In the genomic region with DNA sequence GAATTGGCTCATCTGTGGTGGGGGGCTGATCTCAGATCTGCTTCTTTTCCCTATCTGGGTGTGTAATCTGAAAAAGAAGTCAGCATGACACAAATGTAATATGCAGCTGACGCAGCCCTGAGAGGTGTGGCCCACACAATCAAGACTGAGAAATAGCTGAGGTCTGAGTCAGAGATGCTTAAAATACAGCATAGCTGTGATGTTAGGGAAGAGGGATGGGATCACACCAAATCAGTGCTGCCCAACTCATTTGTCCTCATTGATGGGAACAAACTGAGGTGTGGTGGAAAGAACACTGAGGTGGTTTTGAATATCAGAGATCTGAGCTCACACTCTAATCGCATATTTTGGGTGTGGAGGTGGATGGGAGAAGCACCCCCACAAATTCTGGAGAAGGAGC, we compare ENCODE assay signal across 19 mouse cellular contexts. TPM values are rescaled to one million over a fixed set of nuclear protein-coding genes. Genes with fewer than 3 reads are reported as not detected.
DNase-seq lines count a peak whose midpoint lies in the region; ATAC-seq and TF ChIP-seq lines count a peak whose summit lies in the region.
"Had no signal": no experiment of that assay in that cellular context is flagged by ENCODE, and none has a peak within 500 bp of the region (broad histone marks: within the 10 kb centered on the region; RNA-seq: fewer than 3 reads in every experiment).

No protein-coding gene starts in this region.

- intact Hi-C loops in gastrocnemius, adult 2 months (cut with DNase I) = no loop called here
- intact Hi-C loops in left cerebral cortex, postnatal 25 days (cut with DNase I) = loop anchor here (1.0 kb wide), 1 partner anchor 22 kb away; no protein-coding TSS in a partner anchor

- no peak overlapping the region for H3K4me2 ChIP-seq in kidney, embryonic 15.5 days
- H3K4me2 ChIP-seq: heart, embryonic 12.5 days; liver, embryonic 12.5 days; lung, embryonic 15.5 days; midbrain, embryonic 12.5 days had no signal

- H3K4me1 ChIP-seq in kidney, embryonic 15.5 days = no peaks in the 10 kb centered on the region
- H3K4me1 ChIP-seq: lung, embryonic 15.5 days; midbrain, embryonic 12.5 days had no signal

- H3K36me3 ChIP-seq in kidney, embryonic 15.5 days = no peaks in the 10 kb centered on the region
- H3K36me3 ChIP-seq: heart, embryonic 12.5 days; liver, embryonic 12.5 days; lung, embryonic 15.5 days; midbrain, embryonic 12.5 days had no signal

- DNase-seq in gastrocnemius, adult 2 months = no peak
- no peak for DNase-seq in gastrocnemius, postnatal 10 days
- DNase-seq in right cerebral cortex, adult 18-20 months = peak; percentile 68
- DNase-seq in right cerebral cortex, postnatal 10 days (ENCODE audit: low spot score in 2 of 2) = no peak
- peak; percentile 18 to 91 for DNase-seq in left cerebral cortex, postnatal 25 days (ENCODE audit: low spot score in 2 of 2)
- no peak for DNase-seq in embryo, embryonic 10.5 days (ENCODE audit: low spot score)
- DNase-seq: cerebellum, postnatal 25 days; gastrocnemius, postnatal 36 days; kidney, adult 2 months; kidney, postnatal 25 days; layer of hippocampus, adult 9-11 months; thymus, postnatal 36 days had no signal

- H3K27ac ChIP-seq in gastrocnemius, adult 2 months = peak overlapping the region; percentile 51
- no peak overlapping the region for H3K27ac ChIP-seq in kidney, embryonic 15.5 days
- H3K27ac ChIP-seq: liver, embryonic 12.5 days; lung, embryonic 15.5 days; midbrain, embryonic 12.5 days had no signal

- H3K9ac ChIP-seq in kidney, embryonic 15.5 days = no peak overlapping the region
- H3K9ac ChIP-seq: heart, embryonic 12.5 days; liver, embryonic 12.5 days; lung, embryonic 15.5 days; midbrain, embryonic 12.5 days had no signal

- 92% methylated on average over 2 of the region's 2 CpGs for WGBS in kidney, embryonic 15.5 days

- TF ChIP-seq CTCF in gastrocnemius, adult 2 months (IDR thresholded peaks at IDR 0.05) = no peak

- no peak overlapping the region for H3K4me3 ChIP-seq in gastrocnemius, adult 2 months
- H3K4me3 ChIP-seq in kidney, embryonic 15.5 days (replicated peaks) = no peak overlapping the region
- H3K4me3 ChIP-seq: heart, embryonic 12.5 days; liver, embryonic 12.5 days; lung, embryonic 15.5 days; midbrain, embryonic 12.5 days had no signal

- no peaks in the 10 kb centered on the region for H3K9me3 ChIP-seq in kidney, embryonic 15.5 days (replicated peaks)
- H3K9me3 ChIP-seq: heart, embryonic 12.5 days; liver, embryonic 12.5 days; lung, embryonic 15.5 days; midbrain, embryonic 12.5 days had no signal

- no peaks in the 10 kb centered on the region for H3K27me3 ChIP-seq in kidney, embryonic 15.5 days
- H3K27me3 ChIP-seq: heart, embryonic 12.5 days; liver, embryonic 12.5 days; lung, embryonic 15.5 days; midbrain, embryonic 12.5 days had no signal

- no peak for ATAC-seq in kidney, embryonic 15.5 days (replicated peaks; ENCODE audit: low FRiP score)
- ATAC-seq: forebrain, embryonic 16.5 days; liver, embryonic 12.5 days had no signal

RNA-seq across cellular contexts. Expression of gene Prss23, which starts 14.0 kb away (rescaled TPM):
- total RNA-seq in gastrocnemius, adult 2 months (2021) = 10 to 100 TPM; 40.4 to 72.1 TPM
- total RNA-seq in gastrocnemius, postnatal 10 days (2021) = 10 to 100 TPM; 39.2 to 39.5 TPM
- total RNA-seq in left cerebral cortex, postnatal 25 days (2021) = 10 to 100 TPM; 18.2 to 19.0 TPM
- polyA plus RNA-seq in kidney, embryonic 15.5 days (2015; fragmentation: Nextera tagmentation; extraction: Ambion mirVana) = 90.8 and 93.4 TPM in 2 replicates
- total RNA-seq: hematopoietic stem cell, adult 5-6 weeks had no signal

Comparison
In these comparisons a context has a peak if more than half of its experiments do, and no peak if none do; other contexts are left out.
1. DNase-seq: peak in right cerebral cortex, adult 18-20 months (single experiment) and left cerebral cortex, postnatal 25 days (2 of 2); none in gastrocnemius, adult 2 months (single experiment), gastrocnemius, postnatal 10 days (single experiment), right cerebral cortex, postnatal 10 days (0 of 2) and embryo, embryonic 10.5 days (single experiment).